Mouse (Mus musculus) spleen, adult 2 months (tissue): ENCODE results near the gene Ccna1.

Source experiments
- CTCF ChIP-seq: fragments of 200-500 bp; IDR thresholded peaks from 2 replicates; pipeline ENCODE4 v1.5.1; 2011; ENCODE audit warnings: mild to moderate bottlenecking, inconsistent platforms; ENCODE audit not compliant: insufficient read depth, insufficient read length, insufficient replicate concordance; ENCODE audit errors: extremely low read depth
- POLR2A ChIP-seq: fragments of 200-500 bp; IDR thresholded peaks from 2 replicates; pipeline ENCODE4 v1.6.1; 2011; ENCODE audit warnings: low read depth, low read length, inconsistent platforms

DNA sequence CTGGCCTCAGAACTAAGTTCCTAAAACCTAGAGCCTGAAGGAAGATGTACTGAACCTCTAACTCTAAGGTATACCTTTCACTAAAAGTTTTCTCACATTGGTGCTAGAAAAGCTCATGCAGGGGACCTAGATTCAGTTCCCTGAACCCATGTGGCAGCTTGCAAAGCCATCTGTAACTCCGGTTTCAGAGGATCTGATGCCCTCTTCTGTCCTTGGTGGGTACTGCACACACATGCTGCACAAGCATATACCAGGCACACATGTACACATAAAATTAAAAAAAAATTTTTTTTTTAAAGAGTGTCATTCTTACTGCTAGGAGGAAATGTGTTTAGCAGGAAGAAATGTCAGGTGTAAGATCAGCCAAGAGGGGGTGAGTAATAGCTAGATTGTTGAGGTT is 33.1 kb downstream of the Ccna1 start:
- TF ChIP-seq POLR2A (no peak), CTCF (no peak)
